Mouse (Mus musculus): Measurements from ENCODE around the gene Oard1.
A peak's percentile ranks its signal among the peaks of the same experiment; 100 is the strongest.

Oard1 gene

DNA sequence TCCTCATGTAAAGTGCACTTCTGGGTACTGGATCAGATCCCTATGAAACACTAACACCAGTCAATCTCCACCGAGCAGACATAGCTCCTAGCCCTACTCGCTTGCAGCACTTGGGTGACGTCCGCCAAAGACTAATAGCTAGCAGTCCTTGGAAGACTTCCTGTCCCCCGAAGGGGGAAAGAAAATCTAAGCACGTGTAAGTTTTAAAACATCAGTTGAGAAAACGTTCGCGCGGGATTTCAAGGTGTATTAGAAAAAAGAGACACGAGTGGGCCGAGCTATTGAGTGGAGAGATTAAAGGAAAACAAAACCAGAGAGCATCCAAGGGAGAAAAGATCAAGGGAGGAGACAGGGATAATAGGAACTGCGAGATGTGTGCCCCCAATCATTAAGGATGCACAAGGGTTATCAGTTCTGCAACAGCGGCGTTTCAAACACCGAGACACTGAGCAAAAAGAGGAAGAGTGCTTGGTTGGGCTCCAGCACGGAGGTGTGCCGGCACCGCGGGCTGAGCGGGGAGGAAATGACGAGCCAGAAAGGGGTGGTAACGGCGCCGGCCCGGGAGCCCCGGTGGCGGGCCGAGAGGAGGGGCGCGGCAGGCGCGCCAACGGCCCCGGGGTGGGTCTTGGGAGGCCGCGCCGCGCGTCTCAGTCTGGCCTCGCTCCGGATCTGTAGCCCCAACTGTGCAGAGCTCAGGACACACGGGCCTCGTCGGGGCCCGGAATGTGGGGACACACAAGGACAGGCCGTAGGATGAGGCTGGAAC is 1.1 kb upstream of the Oard1 start:
- peak; percentile 50 to 52 for DNase-seq (ENCODE audit: low spot score in 2 of 2)

DNA sequence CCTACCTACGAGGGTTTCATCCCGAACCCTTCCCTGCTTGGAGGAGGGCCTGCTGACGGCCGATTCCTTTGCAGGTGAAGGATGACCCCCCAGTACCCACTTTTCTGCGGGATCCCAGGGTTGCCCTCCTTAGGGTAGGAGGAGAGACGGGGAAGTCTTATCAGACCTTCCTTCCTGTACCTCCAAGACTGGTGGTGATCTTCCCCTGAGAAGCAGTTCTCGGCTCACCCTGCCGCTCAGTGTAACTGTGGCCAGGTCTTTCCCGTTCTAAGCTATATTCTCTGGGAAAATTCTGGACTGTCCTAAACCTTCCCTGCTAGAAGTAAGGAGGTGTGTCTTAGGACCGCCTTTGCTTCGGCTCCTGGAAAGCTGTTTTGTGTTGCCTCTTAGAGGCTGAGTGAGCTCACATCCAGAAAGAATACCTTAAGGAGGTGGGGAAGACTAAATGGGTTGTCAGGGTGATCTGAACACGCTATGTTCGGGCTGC is 528 bp downstream of the Oard1 start:
- no peak for DNase-seq (ENCODE audit: low spot score in 2 of 2)

DNA sequence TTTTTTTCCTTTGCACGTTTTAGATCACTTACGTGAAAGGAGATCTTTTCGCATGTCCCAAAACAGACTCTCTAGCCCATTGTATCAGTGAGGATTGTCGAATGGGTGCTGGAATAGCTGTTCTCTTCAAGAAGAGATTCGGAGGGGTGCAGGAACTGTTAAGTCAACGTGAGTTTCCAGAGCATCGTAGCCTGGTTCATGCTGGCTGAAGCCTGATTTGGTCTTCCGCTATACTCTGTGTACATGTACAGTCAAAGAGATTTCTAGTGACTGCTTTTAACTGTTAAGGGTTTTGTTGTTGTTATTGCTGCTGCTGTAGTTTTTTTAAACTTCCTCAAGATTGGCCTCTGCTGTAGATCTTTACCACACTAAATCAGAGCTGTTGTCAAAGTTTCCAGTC is 1.4 kb downstream of the Oard1 start:
- no peak for DNase-seq (ENCODE audit: low spot score in 2 of 2)

DNA sequence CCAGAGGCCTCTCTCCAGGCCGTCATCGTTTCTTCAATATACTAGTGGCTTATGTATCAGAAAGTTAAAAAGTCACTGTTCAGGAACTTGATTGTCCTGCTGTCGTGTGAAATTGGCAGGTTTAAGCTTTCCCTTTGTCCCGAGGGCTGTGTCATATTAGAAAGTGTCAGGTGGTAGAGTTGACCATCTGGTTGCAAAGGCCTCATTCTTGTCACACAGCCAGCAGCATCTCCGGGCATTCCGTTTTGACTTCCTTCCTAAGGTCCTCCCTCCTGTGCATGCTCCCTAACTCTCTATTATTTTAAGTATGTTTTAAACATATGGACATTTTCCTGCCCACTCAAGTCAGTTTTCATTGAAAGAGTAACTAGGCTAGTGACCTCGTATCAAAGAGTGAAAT is 6.2 kb downstream of the Oard1 start:
- DNase-seq (ENCODE audit: low spot score in 2 of 2): no peak

DNA sequence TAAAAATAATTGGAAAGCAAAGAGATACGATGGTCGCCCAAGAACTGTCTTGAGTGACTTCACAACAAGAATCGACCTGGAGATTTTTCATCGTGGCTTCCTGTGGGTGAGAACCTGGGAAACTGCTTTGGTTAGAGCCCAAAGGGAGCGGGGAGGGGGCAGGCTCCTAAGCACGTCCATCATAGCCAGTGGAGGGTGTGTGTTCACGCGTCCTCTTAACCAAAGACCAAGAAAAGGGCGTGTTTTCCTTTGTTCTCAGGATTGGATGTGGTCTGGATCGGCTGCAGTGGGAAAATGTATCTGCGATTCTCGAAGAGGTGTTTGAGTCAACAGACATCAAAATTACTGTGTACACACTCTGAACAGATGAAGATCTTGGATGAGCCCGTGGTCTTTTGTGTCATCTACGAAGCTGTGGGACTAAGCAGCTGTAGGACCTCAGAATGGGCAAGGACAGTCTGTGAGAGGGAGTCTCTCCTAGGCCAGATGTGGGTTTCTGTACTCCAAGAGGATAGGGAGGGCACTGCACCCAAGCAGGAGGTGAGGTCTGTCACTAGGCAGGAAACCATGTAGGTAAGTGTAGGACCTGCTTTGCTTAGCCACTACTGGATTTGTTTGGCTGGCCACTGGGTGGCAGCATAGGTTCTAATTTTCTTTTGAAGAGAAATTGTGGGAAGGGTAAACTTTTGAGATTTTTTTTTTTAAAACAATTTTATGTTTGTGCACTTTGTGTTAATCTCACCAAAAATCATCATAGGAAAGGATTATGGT is 6.8 kb downstream of the Oard1 start:
- DNase-seq (ENCODE audit: low spot score in 2 of 2): peak in 1 of 2 experiments; percentile 33

DNA sequence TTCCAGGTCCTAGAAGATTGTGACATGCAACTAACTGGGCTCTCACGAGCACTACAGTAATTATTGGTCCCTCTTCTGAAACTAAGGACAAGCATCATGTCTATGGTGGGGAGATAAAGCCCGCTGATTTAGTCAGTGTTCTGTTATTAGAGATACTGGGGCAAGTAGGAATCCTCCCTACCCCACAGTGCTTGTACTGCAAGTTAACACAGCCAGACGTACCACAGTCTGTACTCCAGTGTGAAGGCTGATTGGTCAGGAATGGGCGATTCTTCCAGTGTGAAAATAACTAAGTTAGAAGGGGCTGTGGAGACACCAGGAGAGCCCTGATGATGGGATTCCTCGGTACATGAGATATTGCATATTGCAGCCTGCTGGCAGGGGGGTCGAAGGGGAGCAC is 7.7 kb downstream of the Oard1 start:
- no peak for DNase-seq (ENCODE audit: low spot score in 2 of 2)

DNA sequence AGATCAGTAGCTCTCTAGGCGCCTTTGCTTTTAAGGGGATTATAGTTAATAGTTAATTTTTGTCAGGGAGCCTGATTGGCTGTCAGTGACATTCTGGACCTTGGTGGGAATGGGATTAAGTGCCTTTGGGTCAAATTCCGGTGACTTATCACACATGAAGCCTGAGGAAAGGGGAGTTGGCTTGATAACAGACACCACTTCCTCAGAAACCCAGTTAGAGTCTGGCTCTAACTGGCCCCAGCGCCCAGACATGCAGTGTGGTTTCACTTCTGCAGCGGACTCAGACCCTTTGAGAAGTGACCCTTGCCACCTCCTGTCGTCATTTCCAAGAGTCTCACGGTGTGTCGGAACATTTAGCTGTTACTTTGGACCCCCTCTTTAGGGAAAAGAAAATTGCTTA is 8.4 kb downstream of the Oard1 start:
- no peak for DNase-seq (ENCODE audit: low spot score in 2 of 2)

DNA sequence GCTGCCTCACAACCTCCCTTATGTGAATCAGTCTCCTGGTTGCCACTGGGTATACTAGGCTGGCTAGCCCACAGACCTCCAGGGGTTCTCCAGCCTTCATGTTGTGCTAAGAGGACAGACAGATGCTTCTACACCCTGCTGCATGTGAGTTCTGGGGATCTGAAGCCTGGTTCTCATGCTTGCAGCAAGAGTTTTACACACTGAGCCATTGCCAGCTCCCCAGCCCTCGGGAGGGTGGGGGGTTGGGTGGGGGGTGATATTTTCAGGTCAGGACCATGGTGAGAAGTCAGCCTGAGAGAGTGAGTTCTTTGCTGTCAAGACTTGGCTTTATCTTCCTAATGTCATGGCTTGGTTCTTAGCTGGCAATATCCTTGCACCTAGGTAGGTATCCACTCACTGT is 9.0 kb downstream of the Oard1 start:
- DNase-seq (ENCODE audit: low spot score in 2 of 2): no peak

DNA sequence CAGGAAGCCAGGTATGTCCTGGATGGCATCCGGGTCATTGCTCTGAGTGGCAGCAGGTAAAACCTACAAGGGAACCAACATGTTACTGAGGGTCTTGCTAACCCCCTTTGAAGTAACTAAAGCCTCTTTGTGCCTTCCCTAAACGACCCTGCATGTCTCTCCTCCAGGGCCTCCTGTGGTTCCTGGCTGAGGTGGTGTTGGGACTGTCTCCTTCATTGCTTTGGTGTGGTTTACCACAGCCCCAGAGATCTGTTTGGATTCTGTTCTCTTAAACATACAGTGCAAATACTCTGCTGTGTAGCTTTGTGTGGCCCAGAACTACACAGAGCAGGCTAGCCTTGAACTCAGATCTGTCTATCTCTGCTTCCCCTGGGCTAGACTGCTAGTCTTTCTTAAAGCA is 9.8 kb downstream of the Oard1 start:
- DNase-seq (ENCODE audit: low spot score in 2 of 2): no peak

DNA sequence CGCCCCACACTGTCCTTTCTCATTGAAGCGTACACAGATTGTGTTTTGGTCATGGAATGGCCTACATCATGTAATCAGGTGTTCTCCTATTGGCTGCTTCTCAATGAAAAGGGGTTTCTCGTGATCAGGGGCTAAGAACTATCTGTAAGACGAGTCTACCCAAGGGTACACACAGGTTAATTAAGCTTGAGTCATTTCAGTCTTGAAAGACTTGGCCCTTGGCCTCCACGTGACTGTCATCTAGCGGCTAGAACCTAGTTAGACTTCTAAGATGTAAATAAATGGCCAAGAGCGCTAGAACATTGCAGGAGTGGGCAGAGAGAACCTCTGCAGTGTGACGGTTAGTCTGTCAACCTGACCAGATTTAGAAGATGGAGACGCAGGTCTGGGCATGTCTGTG is 14.4 kb downstream of the Oard1 start:
- no peak for DNase-seq (ENCODE audit: low spot score in 2 of 2)

DNA sequence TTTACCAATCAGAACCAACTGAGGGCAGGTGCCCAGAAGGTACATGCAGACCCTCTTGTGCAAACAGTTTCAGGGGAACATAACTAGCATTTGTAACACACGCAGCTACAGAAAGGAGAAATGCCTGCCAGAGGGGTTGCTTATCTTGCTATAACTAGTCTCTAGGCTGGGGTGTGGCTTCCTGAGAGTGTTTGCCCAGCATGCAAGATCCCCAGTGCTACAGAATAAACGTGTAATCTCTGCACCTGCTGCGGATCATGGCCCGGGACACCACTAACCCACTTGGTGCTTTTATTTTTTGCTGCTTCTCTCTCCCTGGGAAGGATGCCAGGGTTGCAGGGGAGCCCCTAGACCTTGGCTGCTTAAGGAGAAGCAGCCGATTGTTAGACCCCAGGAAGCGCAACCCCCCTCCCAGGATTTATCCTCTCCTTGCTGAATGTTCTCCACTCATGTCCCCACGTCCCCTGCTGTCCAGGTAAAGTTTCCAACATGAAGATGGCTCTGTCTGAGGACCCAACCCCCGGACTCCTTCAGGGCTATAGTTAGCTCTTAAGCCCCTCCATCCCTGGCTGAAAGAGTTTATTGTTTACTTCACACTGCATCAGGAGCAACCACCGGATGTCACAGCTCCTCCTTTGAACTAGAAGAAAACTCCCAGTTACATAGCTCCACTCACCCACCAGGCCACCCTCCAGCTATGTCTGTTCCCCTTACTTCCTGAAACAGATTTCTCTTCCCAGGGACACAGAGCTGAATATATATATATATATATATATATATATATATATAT is 16.2 kb downstream of the Oard1 start:
- DNase-seq (ENCODE audit: low spot score in 2 of 2): no peak

DNA sequence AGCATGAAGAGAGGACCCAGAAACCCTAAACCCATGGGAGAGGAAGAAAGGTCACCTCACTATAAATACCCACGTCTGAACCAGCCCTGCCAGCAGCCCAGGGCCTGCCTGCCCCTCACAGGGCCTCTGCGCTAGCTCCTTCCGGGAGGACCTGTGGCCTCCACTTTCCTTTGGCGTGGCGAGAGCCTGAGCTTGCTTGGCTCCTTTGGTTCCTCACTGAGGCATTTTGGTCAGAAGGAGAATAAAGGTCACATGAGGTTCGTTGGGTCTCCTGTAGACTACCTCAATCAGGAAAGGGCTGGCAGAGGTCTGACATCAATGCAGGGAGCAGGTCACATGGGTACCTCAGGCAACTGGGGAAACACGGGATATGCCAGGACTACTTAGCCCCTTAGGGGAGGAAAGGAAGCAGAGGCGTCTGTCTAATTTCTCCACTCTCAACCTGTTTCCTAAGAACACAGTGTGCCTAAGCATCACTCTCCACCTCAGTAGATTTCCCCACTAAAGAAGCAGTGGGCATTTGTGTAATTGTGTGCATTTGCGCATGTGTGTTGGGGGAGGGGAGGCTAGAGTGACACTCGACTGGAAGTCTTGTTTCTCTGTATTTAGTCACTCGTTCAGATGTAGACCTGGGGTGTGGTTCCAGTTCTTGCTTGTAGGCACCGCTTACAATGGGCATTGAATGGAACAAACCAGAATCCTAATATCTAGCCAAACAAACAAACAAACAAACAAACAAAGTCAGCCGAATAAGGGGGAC is 17.4 kb downstream of the Oard1 start:
- no peak for DNase-seq (ENCODE audit: low spot score in 2 of 2)

DNA sequence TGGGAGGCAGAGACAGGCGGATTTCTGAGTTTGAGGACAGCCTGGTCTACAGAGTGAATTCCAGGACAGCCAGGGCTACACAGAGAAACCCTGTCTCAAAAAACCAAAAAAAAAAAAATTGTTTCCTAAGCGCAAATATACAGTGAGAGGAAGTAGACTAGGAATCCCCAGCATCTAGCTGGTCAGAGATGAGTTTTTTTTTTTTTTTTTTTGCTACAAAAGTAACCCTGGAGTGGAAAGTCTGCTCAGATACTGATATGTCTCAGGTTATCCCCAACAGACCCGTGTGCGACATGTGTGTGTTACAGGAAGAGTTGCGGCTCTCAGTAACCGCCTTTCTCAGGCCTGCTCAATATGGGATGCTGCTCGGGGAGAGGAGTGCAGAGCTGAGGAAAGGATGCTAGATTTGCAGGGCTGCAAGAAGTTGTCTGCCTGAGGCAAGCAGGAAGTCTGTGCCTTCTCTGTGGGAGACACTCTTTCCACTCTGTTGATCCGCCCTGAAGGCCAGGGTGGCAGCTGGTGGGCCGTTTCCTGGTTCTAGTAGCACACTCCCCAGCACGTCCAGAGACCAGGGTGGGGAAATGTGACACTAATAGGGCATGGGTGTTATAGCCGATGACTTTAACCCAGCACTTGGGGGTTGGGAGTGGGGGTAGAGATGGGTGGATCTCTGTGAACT is 18.2 kb downstream of the Oard1 start:
- DNase-seq (ENCODE audit: low spot score in 2 of 2): no peak

DNA sequence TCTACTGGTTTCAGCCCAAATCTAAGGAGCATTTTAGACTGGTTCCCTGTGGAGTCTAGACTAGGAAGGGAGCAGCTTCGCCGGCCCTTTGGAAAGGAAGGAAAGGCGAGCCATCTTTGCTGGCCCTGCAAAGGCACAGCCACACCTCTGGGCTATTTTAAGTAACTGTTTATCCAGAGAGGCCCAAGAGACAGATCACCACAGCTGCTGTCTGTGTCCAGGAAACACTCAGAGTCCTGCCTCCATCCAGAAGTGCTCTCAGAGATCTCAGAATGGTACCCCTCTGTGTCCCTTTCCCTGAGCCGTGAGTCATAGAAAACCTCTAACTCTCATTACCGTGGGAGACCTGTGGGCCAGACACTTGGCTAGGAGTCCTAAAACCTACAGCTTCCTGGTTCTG is 20.6 kb downstream of the Oard1 start:
- DNase-seq (ENCODE audit: low spot score in 2 of 2): no peak

DNA sequence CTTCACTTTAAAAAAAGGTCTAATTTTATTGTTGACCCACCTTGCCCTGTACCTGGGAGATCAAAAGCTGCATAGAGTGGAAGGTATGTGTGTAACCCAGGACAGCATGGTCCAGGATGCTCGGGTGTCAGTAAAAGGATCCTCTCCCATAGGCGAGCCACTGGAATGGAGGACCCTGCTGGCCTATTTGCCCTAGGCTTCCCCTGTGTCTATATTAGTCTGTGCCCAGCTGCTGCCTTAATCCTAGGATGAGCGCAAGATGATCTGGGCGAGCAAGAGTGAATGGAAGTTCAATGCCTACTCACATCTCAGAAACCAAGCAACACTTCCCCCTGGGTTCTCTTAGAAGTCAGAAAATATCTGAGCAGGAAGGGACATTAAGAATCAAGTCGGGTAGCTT is 21.2 kb downstream of the Oard1 start:
- no peak for DNase-seq (ENCODE audit: low spot score in 2 of 2)

DNA sequence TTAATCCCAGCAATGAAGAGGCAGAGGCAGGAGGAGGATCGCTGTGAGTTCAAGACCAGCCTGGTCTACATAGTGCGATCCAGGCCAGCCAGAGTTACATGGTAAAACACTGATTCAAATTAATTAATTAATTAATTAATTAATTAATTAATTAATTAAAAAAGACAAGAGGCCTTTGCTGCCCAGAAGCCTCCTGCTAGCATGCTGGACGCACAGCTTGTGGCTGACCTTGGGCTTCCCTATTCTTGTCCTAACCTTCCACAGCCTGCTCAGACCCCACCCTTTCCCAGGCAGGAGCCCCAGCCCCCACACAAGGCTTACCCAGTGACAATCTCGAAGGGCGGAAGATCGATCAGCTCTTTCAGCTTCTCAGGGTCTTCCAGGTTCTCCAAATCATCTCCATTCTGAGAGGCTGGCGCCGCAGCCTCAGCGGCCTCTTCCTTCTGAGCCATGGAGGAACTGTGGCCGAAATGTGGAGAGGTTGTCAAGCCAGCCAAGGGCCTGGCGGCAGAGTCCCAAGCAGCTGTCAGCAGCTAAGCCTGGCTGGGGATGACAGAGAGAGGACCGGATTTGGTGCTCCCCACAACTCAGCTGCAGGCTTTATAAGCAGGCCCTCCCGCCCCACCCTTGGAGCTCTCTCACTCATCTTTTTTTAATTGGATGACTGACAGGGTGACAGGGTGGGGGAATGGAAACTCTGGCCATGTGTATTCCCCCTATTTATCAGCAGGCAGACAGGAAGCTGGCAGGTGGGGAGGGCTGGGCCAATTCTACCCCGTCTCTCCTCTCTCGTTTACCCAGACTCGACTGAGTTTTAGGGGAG is 22.6 kb downstream of the Oard1 start, which contains the start of gene Apobec2:
Gene Apobec2, minus strand, starts transcription at position 773 of the 823 bp plus-strand sequence.
- DNase-seq (ENCODE audit: low spot score in 2 of 2): no peak

DNA sequence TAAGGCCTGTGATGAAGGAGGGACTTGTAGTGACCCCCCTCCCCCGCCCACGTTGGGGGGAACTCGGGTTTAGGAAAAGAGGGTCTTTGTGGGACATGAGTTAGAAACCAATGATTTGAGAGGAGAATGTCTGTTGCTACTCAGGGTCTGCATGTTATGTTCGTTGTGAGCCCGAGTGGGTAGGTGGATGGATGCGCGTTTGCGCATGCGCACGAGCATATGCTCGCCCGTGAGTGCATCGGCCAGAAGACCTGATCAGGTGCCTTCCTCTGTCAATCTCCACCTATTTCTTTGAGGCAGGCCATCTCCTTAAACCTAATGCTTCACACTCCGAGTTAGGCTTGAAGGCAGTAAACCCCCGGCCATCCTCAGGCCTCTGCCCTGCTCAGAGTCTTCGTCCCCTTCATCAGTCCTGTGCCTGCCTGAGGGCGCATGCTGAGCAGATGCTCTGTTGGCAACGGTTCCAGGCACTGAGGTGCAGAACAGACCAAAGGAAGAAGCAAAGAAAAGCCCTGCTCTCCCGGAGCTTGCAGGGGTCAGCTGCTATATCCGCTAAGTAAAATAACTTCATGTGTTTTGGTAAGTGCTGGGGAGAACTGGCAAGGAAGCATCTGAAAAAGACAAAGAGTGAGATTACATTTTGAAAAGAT is 23.3 kb downstream of the Oard1 start:
- no peak for DNase-seq (ENCODE audit: low spot score in 2 of 2)

DNA sequence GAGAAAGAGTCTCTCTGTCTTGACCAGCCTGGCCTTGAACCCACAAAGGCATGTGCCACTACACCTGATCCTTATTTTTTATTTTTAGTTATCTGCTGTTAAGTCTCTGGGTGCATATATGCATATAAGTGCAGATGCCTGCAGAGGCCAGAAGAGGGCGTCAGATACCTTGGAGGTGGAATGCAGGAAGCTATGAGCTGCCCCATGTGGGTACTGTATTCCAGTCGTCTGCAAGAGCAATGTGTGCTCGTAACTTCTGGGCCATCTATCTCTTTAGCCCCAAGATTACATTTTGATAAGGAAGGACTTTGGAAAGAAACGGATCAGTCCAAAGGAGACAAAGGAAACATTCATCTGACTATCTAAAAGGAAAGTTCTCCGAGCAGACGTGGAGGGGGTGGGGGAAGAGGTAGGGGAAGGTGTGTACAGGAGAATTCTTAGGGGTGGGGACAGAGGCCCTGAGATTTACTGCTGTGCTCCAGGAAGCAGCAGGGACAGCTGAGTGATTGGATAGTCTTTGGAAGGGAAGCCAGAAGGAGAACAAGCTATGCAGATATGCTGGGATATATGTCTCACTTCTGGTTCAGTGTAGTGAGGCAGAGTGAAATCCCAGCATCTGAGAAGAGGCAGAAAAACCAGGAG is 24.0 kb downstream of the Oard1 start:
- no peak for DNase-seq (ENCODE audit: low spot score in 2 of 2)

DNA sequence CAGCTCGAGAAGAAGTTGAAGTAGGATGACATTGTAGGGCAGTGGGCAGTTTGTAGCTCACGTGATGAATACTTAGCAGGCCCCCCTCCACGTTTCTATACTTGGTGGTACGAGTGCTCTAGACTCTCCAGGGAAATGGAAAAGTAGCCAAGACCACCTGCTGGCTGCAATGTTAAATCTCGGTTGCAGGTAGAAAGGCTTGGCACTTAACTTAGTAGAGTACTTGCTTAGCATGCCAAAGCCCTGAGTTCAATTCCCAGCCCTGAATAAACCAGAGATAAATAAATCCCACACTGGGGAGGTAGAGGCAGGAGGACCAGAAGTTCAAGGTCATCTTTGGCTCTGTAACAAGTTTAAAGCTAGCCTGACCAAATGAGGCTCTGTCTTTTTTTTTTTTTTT is 24.7 kb downstream of the Oard1 start:
- DNase-seq (ENCODE audit: low spot score in 2 of 2): no peak
